Mouse (Mus musculus): ENCODE results near the gene Sh2b2. TPM values are rescaled to one million over a fixed set of nuclear protein-coding genes. Genes with fewer than 3 reads are reported as not detected.

Gene Sh2b2
- polyA plus RNA-seq, 1 experiment from 2014 or later, result 17.3 TPM

GRCm38 (mm10) chr5:136201832-136202231 is 44.5 kb downstream of the Sh2b2 start:
- Histone ChIP-seq H3K27ac (ENCODE audit: low read depth, low read length) (no peak overlapping the region), H3K4me2 (ENCODE audit: low read depth) (no peak overlapping the region), H3K27me3 (ENCODE audit: control insufficient read depth, insufficient read depth, low read length) (no peaks in the 10 kb centered on the region), H3K4me3 (ENCODE audit: low read depth, low read length) (no peak overlapping the region), H3K9ac (ENCODE audit: low read length) (no peak overlapping the region), H3K4me1 (ENCODE audit: control insufficient read depth, insufficient read depth, low read length) (peaks cover 6% of the 10 kb centered on the region), H3K36me3 (ENCODE audit: control insufficient read depth, insufficient read depth, low read length) (peaks cover under 1% of the 10 kb centered on the region; the same call in 1 of the 2 replicates), H3K9me3 (ENCODE audit: control insufficient read depth, low read length) (no peaks in the 10 kb centered on the region)
- DNase-seq (ENCODE audit: low spot score) (peak; percentile 81), ATAC-seq (ENCODE audit: insufficient read depth, low FRiP score, low TSS enrichment) (peak; percentile 40; the same call in 1 of the 2 replicates)
- WGBS, result 30% methylated on average over 7 of the region's 7 CpGs

DNA sequence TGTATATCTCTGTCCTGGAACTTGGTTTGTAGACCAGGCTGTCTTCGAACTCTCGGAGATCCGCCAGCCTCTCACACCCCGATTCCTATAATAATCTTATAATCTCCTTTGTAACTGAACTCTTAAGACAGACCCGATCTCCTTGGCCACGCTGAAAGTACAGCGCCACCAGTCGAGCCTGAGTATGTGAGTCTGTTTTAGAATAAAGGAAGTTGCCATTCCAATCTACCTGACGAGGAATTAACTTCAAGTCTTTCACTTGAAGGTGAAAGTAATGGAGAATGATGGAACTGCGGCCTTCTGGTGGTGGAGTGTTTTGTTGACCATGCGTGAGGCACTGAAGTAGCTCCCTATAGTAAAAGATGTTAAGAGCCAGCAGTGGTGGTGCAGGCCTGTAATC is 46.8 kb downstream of the Sh2b2 start:
- no peak for DNase-seq (ENCODE audit: low spot score)
- peak overlapping the region; percentile 97 for H3K4me3 ChIP-seq (ENCODE audit: low read depth, low read length)
- peaks cover 6% of the 10 kb centered on the region for H3K4me1 ChIP-seq (ENCODE audit: control insufficient read depth, insufficient read depth, low read length)
- 40% methylated on average over 11 of the region's 11 CpGs for WGBS
- H3K36me3 ChIP-seq (ENCODE audit: control insufficient read depth, insufficient read depth, low read length), result peaks cover 12% of the 10 kb centered on the region
- H3K27ac ChIP-seq (ENCODE audit: low read depth, low read length), result no peak overlapping the region; the same call in 1 of the 2 replicates
- no peak for ATAC-seq (ENCODE audit: insufficient read depth, low FRiP score, low TSS enrichment)
- no peaks in the 10 kb centered on the region for H3K27me3 ChIP-seq (ENCODE audit: control insufficient read depth, insufficient read depth, low read length)
- no peaks in the 10 kb centered on the region for H3K9me3 ChIP-seq (ENCODE audit: control insufficient read depth, low read length)
- H3K9ac ChIP-seq (ENCODE audit: low read length), result peak overlapping the region; percentile 88
- H3K4me2 ChIP-seq (ENCODE audit: low read depth), result peak overlapping the region; percentile 93

- Histone ChIP-seq H3K9me3 (ENCODE audit: control insufficient read depth, low read length) (no peaks in the 10 kb centered on the region), H3K9ac (ENCODE audit: low read length) (peak within 1 kb of the TSS; percentile 88), H3K27ac (ENCODE audit: low read depth, low read length) (peak within 1 kb of the TSS; percentile 54; the same call in 1 of the 2 replicates), H3K4me1 (ENCODE audit: control insufficient read depth, insufficient read depth, low read length) (peaks cover 6% of the 10 kb centered on the region), H3K4me2 (ENCODE audit: low read depth) (peak within 1 kb of the TSS; percentile 93), H3K4me3 (ENCODE audit: low read depth, low read length) (peak within 1 kb of the TSS; percentile 97), H3K27me3 (ENCODE audit: control insufficient read depth, insufficient read depth, low read length) (no peaks in the 10 kb centered on the region), H3K36me3 (ENCODE audit: control insufficient read depth, insufficient read depth, low read length) (peaks cover 18% of the 10 kb centered on the region)
- ATAC-seq (ENCODE audit: insufficient read depth, low FRiP score, low TSS enrichment), result peak; percentile 70
- peak; percentile 98 for DNase-seq (ENCODE audit: low spot score)
- WGBS, result under 1% methylated on average over 62 of the region's 62 CpGs
Observed at GRCm38 (mm10) chr5:136198474-136199391, 47.6 kb downstream of the Sh2b2 start, which contains the start of gene Prkrip1. Prkrip1 (minus strand) TSS chr5:136198963.

DNA sequence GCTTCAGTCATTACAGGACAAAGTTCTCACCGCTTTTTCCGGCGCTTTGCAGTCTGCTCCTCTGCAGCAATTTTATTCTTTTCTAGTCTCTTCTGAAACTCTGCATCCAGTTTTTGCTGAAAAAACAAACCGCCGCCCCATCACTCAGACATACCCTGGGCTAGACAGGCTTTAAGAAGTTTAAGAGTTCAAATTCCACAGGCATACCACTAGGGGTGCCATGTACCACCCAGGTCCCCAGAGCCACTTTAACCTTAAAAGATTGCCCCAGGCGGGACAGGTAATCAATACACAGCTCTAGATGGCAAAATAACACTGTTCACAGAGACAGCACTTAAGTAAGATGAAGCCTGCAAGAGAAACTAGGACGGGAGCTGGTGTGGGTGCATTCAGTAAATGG is 54.5 kb downstream of the Sh2b2 start:
- Histone ChIP-seq H3K4me3 (ENCODE audit: low read depth, low read length) (no peak overlapping the region), H3K4me1 (ENCODE audit: control insufficient read depth, insufficient read depth, low read length) (no peaks in the 10 kb centered on the region), H3K9ac (ENCODE audit: low read length) (no peak overlapping the region), H3K36me3 (ENCODE audit: control insufficient read depth, insufficient read depth, low read length) (peaks cover 32% of the 10 kb centered on the region), H3K9me3 (ENCODE audit: control insufficient read depth, low read length) (no peaks in the 10 kb centered on the region), H3K27ac (ENCODE audit: low read depth, low read length) (no peak overlapping the region), H3K27me3 (ENCODE audit: control insufficient read depth, insufficient read depth, low read length) (no peaks in the 10 kb centered on the region), H3K4me2 (ENCODE audit: low read depth) (no peak overlapping the region)
- 87% methylated on average over 7 of the region's 7 CpGs for WGBS
- ATAC-seq (ENCODE audit: insufficient read depth, low FRiP score, low TSS enrichment), result no peak
- no peak for DNase-seq (ENCODE audit: low spot score)

- Histone ChIP-seq H3K27ac (ENCODE audit: low read depth, low read length) (no peak overlapping the region), H3K27me3 (ENCODE audit: control insufficient read depth, insufficient read depth, low read length) (no peaks in the 10 kb centered on the region), H3K36me3 (ENCODE audit: control insufficient read depth, insufficient read depth, low read length) (peaks cover 17% of the 10 kb centered on the region), H3K9me3 (ENCODE audit: control insufficient read depth, low read length) (no peaks in the 10 kb centered on the region), H3K4me1 (ENCODE audit: control insufficient read depth, insufficient read depth, low read length) (no peaks in the 10 kb centered on the region), H3K4me2 (ENCODE audit: low read depth) (no peak overlapping the region), H3K4me3 (ENCODE audit: low read depth, low read length) (no peak overlapping the region), H3K9ac (ENCODE audit: low read length) (no peak overlapping the region)
- WGBS, result 62% methylated on average over 4 of the region's 4 CpGs
- ATAC-seq (ENCODE audit: insufficient read depth, low FRiP score, low TSS enrichment) (no peak), DNase-seq (ENCODE audit: low spot score) (peak; percentile 47)
Observed at GRCm38 (mm10) chr5:136186723-136187122, 59.6 kb downstream of the Sh2b2 start.

- no peak for ATAC-seq (ENCODE audit: insufficient read depth, low FRiP score, low TSS enrichment)
Observed at GRCm38 (mm10) chr5:136183766-136184165, 62.6 kb downstream of the Sh2b2 start.

GRCm38 (mm10) chr5:136182830-136183229 is 63.5 kb downstream of the Sh2b2 start:
- H3K4me2 ChIP-seq (ENCODE audit: low read depth), result no peak overlapping the region
- no peak for DNase-seq (ENCODE audit: low spot score)
- no peaks in the 10 kb centered on the region for H3K27me3 ChIP-seq (ENCODE audit: control insufficient read depth, insufficient read depth, low read length)
- H3K4me3 ChIP-seq (ENCODE audit: low read depth, low read length), result no peak overlapping the region
- WGBS, result 89% methylated on average over 4 of the region's 4 CpGs
- peaks cover 14% of the 10 kb centered on the region for H3K36me3 ChIP-seq (ENCODE audit: control insufficient read depth, insufficient read depth, low read length)
- no peak for ATAC-seq (ENCODE audit: insufficient read depth, low FRiP score, low TSS enrichment)
- H3K9ac ChIP-seq (ENCODE audit: low read length), result no peak overlapping the region
- no peak overlapping the region for H3K27ac ChIP-seq (ENCODE audit: low read depth, low read length)
- H3K4me1 ChIP-seq (ENCODE audit: control insufficient read depth, insufficient read depth, low read length), result no peaks in the 10 kb centered on the region
- H3K9me3 ChIP-seq (ENCODE audit: control insufficient read depth, low read length), result no peaks in the 10 kb centered on the region

More at GRCm38 (mm10) chr5:136183766-136184165, 62.6 kb downstream of the Sh2b2 start:
- Histone ChIP-seq H3K36me3 (ENCODE audit: control insufficient read depth, insufficient read depth, low read length) (peaks cover 20% of the 10 kb centered on the region), H3K4me1 (ENCODE audit: control insufficient read depth, insufficient read depth, low read length) (no peaks in the 10 kb centered on the region), H3K27ac (ENCODE audit: low read depth, low read length) (no peak overlapping the region), H3K9ac (ENCODE audit: low read length) (no peak overlapping the region), H3K4me3 (ENCODE audit: low read depth, low read length) (no peak overlapping the region), H3K4me2 (ENCODE audit: low read depth) (no peak overlapping the region), H3K9me3 (ENCODE audit: control insufficient read depth, low read length) (no peaks in the 10 kb centered on the region), H3K27me3 (ENCODE audit: control insufficient read depth, insufficient read depth, low read length) (no peaks in the 10 kb centered on the region)
- 93% methylated on average over 7 of the region's 7 CpGs for WGBS
- no peak for DNase-seq (ENCODE audit: low spot score)

- 91% methylated on average over 6 of the region's 6 CpGs for WGBS
- H3K9ac ChIP-seq (ENCODE audit: low read length), result no peak overlapping the region
- DNase-seq (ENCODE audit: low spot score), result no peak
- no peak overlapping the region for H3K4me3 ChIP-seq (ENCODE audit: low read depth, low read length)
- H3K4me1 ChIP-seq (ENCODE audit: control insufficient read depth, insufficient read depth, low read length), result no peaks in the 10 kb centered on the region
- peaks cover 14% of the 10 kb centered on the region for H3K36me3 ChIP-seq (ENCODE audit: control insufficient read depth, insufficient read depth, low read length)
- H3K27ac ChIP-seq (ENCODE audit: low read depth, low read length), result no peak overlapping the region
- no peaks in the 10 kb centered on the region for H3K9me3 ChIP-seq (ENCODE audit: control insufficient read depth, low read length)
- no peak overlapping the region for H3K4me2 ChIP-seq (ENCODE audit: low read depth)
- ATAC-seq (ENCODE audit: insufficient read depth, low FRiP score, low TSS enrichment), result no peak
- no peaks in the 10 kb centered on the region for H3K27me3 ChIP-seq (ENCODE audit: control insufficient read depth, insufficient read depth, low read length)
Observed at GRCm38 (mm10) chr5:136182049-136182448, 64.3 kb downstream of the Sh2b2 start.

DNA sequence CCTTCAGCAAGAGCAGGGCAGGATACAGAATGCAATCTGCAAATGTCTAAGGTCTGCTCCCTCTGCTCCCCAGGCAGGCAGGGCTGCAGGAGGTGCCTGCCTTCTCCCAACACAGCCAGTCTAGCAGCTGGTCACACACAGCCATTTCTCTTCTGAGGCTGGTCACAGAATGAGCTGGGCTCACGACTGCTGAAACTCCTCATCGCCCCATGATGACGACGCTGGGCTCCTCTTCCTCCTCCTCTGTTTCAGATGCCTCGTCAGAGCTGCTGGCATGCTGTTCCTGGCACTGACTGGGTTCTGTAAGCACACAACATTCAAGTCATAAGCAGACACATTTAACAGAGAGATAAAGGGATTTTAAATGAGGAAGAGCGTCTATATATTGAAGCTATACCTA is 65.2 kb downstream of the Sh2b2 start:
- Histone ChIP-seq H3K9ac (ENCODE audit: low read length) (no peak overlapping the region), H3K4me2 (ENCODE audit: low read depth) (no peak overlapping the region), H3K4me1 (ENCODE audit: control insufficient read depth, insufficient read depth, low read length) (no peaks in the 10 kb centered on the region), H3K27ac (ENCODE audit: low read depth, low read length) (no peak overlapping the region), H3K27me3 (ENCODE audit: control insufficient read depth, insufficient read depth, low read length) (no peaks in the 10 kb centered on the region), H3K36me3 (ENCODE audit: control insufficient read depth, insufficient read depth, low read length) (peaks cover 14% of the 10 kb centered on the region), H3K4me3 (ENCODE audit: low read depth, low read length) (no peak overlapping the region), H3K9me3 (ENCODE audit: control insufficient read depth, low read length) (no peaks in the 10 kb centered on the region)
- WGBS, result 89% methylated on average over 6 of the region's 6 CpGs
- no peak for DNase-seq (ENCODE audit: low spot score)
- ATAC-seq (ENCODE audit: insufficient read depth, low FRiP score, low TSS enrichment), result no peak

Measured in neural tube, embryonic 11.5 days (tissue).